Mouse (Mus musculus) bone marrow, adult 2 months (tissue): ENCODE measurements around the gene Wdr62. TPM values are rescaled to one million over a fixed set of nuclear protein-coding genes. Genes with fewer than 3 reads are reported as not detected.

Experiments used
- H3K27ac ChIP-seq: fragments of 200-500 bp; 2 replicates; pipeline ENCODE4 v1.5.1; 2012; ENCODE audit warnings: low read depth, mild to moderate bottlenecking, control low read depth, inconsistent platforms, low read length; ENCODE audit not compliant: control insufficient read depth, poor library complexity, insufficient read depth
- H3K4me1 ChIP-seq: fragments of 200-500 bp; 2 replicates; pipeline ENCODE4 v1.6.1; 2011; ENCODE audit warnings: low read length; ENCODE audit not compliant: control insufficient read depth, insufficient read depth
- H3K4me3 ChIP-seq: fragments of 200-500 bp; replicated peaks from 2 replicates; pipeline ENCODE3; 2011; ENCODE audit warnings: mild to moderate bottlenecking, low read depth, low read length, control low read depth; ENCODE audit not compliant: control insufficient read depth
- CTCF ChIP-seq: fragments of 200-500 bp; IDR thresholded peaks from 2 replicates; pipeline ENCODE4 v1.5.1; 2011; ENCODE audit warnings: low read length, control low read depth; ENCODE audit not compliant: control insufficient read depth, insufficient read depth
- POLR2A ChIP-seq: fragments of 200-500 bp; IDR thresholded peaks from 2 replicates; pipeline ENCODE4 v1.6.1; 2011; ENCODE audit warnings: low read depth, mild to moderate bottlenecking, control low read depth, low read length, borderline replicate concordance; ENCODE audit not compliant: control insufficient read depth
- WGBS: fragments of 180-500 bp; shearing (Covaris S2); methylation state at CpG from one replicate; pipeline ENCODE4 v1.1.7; 2018; 5-methylcytosine and 5-hydroxymethylcytosine counted together
- polyA plus RNA-seq: library from polyadenylated mRNA; stranded (reverse); fragments of >200 nt; gene quantifications from 2 replicates; pipeline ENCODE4 v1.2.4, GENCODE M21; 2011; ENCODE audit warnings: low replicate concordance; ENCODE audit not compliant: missing spikeins, insufficient read depth, insufficient read length

Gene Wdr62
- polyA plus RNA-seq, 1 experiment, result 45.3 TPM

- peak overlapping the region; percentile 84 for H3K27ac ChIP-seq
- H3K4me3 ChIP-seq, result peak overlapping the region; percentile 80
- TF ChIP-seq POLR2A, result peak; percentile 80; the same call in 1 of the 2 replicates
- no peak for TF ChIP-seq CTCF
- peaks cover 3% of the 10 kb centered on the region; the same call in 1 of the 2 replicates for H3K4me1 ChIP-seq
- under 1% methylated on average over 20 of the region's 20 CpGs for WGBS
These were observed 42.1 kb upstream of the Wdr62 start for GRCm38 (mm10) chr7:30322285-30322667.

DNA sequence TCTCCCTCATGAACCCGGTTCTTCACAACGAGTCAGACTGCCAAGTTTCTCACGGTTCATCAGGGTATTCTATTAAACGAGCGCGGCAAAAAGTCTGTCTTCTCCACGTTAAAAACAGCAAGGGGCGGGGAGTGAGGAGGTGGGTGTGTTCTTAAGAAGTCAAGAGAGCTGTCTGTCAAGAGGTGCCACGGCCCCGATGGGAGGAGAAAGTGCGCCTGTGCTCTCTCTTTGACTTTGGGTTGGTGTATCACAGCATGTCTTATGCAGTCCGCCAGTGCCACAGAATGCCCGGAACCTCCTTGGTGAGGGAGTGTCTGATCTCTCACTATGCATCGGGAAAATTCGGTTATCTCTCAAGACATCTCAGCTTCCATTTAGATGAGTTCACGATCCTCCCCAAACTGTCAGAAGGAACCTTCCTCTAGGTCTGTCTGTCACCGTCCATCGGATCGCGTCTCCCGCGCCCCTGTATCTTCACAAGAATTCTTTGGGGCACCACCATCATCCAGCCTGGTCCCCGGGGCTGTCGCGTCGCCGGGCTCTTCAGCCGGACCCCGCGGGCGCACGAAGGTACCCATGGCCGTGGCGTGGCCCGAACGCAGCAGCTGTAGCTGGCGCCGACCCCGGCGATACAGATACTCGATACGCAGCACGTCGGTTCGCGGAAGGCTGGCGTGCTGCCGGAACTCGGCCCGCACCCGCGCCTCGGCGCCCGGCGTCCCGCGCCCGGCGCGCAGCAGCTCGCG, 41.5 kb upstream of the Wdr62 start, which contains the start of gene E130208F15Rik:
TSS of gene E130208F15Rik (plus strand) at position 202 of the 746 bp plus-strand sequence.
- Histone ChIP-seq H3K4me1 (peaks cover 3% of the 10 kb centered on the region; the same call in 1 of the 2 replicates), H3K27ac (peak within 1 kb of the TSS; percentile 84), H3K4me3 (peak within 1 kb of the TSS; percentile 80)
- WGBS, result under 1% methylated on average over 63 of the region's 63 CpGs
- no peak for TF ChIP-seq CTCF
- TF ChIP-seq POLR2A, result no peak

DNA sequence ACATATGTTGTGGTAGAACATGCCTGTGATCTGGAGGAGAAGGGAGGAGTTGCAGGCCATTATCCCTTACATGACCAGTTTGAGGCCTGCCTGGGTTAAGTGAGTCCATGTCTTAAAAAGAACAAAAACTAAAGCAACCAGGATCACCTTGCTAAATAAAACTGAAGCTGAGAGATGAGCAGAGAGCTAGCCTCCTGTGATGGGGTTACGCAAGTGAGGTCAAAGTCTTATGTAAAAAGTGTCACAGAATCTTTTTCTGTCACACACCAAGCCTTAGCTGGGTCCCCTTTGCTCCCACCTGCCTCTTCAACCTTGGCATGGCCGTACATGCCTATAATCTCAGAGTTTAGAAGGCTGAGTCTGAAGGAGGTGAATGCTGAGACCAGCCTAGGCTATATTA, 40.7 kb upstream of the Wdr62 start:
- H3K27ac ChIP-seq, result no peak overlapping the region
- no peak overlapping the region for H3K4me3 ChIP-seq
- peaks cover 3% of the 10 kb centered on the region; the same call in 1 of the 2 replicates for H3K4me1 ChIP-seq
- 79% methylated on average over 2 of the region's 2 CpGs for whole genome bisulfite sequencing
- TF ChIP-seq CTCF, result no peak
- no peak for TF ChIP-seq POLR2A

GRCm38 (mm10) chr7:30318142-30318541, 37.9 kb upstream of the Wdr62 start:
- 85% methylated on average over 3 of the region's 3 CpGs for WGBS
- no peak for TF ChIP-seq POLR2A
- no peak overlapping the region for H3K27ac ChIP-seq
- H3K4me1 ChIP-seq, result peaks cover 3% of the 10 kb centered on the region; the same call in 1 of the 2 replicates
- H3K4me3 ChIP-seq, result no peak overlapping the region

GRCm38 (mm10) chr7:30315559-30316529, 35.6 kb upstream of the Wdr62 start:
- TF ChIP-seq POLR2A (no peak), CTCF (no peak)
- no peaks in the 10 kb centered on the region for H3K4me1 ChIP-seq
- no peak overlapping the region for H3K27ac ChIP-seq
- no peak overlapping the region for H3K4me3 ChIP-seq
- 73% methylated on average over 13 of the region's 13 CpGs for WGBS

- H3K27ac ChIP-seq, result no peak within 1 kb of the TSS
- no peak within 1 kb of the TSS for H3K4me3 ChIP-seq
- TF ChIP-seq POLR2A (no peak), CTCF (no peak)
- H3K4me1 ChIP-seq, result no peaks in the 10 kb centered on the region
- WGBS, result 47% methylated on average over 9 of the region's 9 CpGs
These were observed 34.5 kb upstream of the Wdr62 start, which contains the start of gene Syne4 for GRCm38 (mm10) chr7:30314721-30315155. TSS of gene Syne4 (plus strand) at chr7:30314807.

GRCm38 (mm10) chr7:30313666-30314320, 33.6 kb upstream of the Wdr62 start:
- TF ChIP-seq CTCF (no peak), POLR2A (no peak)
- no peaks in the 10 kb centered on the region for H3K4me1 ChIP-seq
- no peak overlapping the region for H3K27ac ChIP-seq
- WGBS, result 87% methylated on average over 27 of the region's 27 CpGs
- no peak overlapping the region for H3K4me3 ChIP-seq
